Mouse (Mus musculus): Measurements from ENCODE around the gene Dusp5. TPM values are rescaled to one million over a fixed set of nuclear protein-coding genes. Genes with fewer than 3 reads are reported as not detected.

Dusp5 gene
- polyA plus RNA-seq, 1 experiment from 2014 or later = 7.4 TPM

Other genes with a start within 250 kb of the Dusp5 start
- gene Mxi1, start 218.6 kb upstream of the Dusp5 start, polyA plus RNA-seq (2014; fragmentation: Nextera tagmentation; extraction: Ambion mirVana) = 46.0 and 49.7 TPM in 2 replicates
- not detected in 2 replicates for gene Gm10197, start 157.3 kb upstream of the Dusp5 start, polyA plus RNA-seq (2014; fragmentation: Nextera tagmentation; extraction: Ambion mirVana)
- 31.5 and 32.7 TPM in 2 replicates for gene Smndc1, start 138.5 kb upstream of the Dusp5 start, polyA plus RNA-seq (2014; fragmentation: Nextera tagmentation; extraction: Ambion mirVana)
- 276 and 280 TPM in 2 replicates for gene Nutf2-ps1, start 60.0 kb downstream of the Dusp5 start, polyA plus RNA-seq (2014; fragmentation: Nextera tagmentation; extraction: Ambion mirVana)
- gene Smc3, start 71.3 kb downstream of the Dusp5 start, polyA plus RNA-seq (2014; fragmentation: Nextera tagmentation; extraction: Ambion mirVana) = 37.0 and 38.5 TPM in 2 replicates
- 52.0 and 55.2 TPM in 2 replicates for gene Rbm20, start 148.2 kb downstream of the Dusp5 start, polyA plus RNA-seq (2014; fragmentation: Nextera tagmentation; extraction: Ambion mirVana)

Measured in heart, embryonic 14.5 days (tissue).